Mouse (Mus musculus): ENCODE data around the gene Ctns.

Gene Ctns

GRCm38 (mm10) chr11:73194444-73194843, 4.4 kb downstream of the Ctns start:
- in situ Hi-C loops (cut with MboI, MseI) = loop anchor here in 1 of 2 experiments (5.0 to 25.0 kb wide), 2 partner anchors 742 to 982 kb away; partner anchors contain the start of genes 4933427D14Rik, Gm43951, Med31 and Txndc17

GRCm38 (mm10) chr11:73193047-73193446, 5.8 kb downstream of the Ctns start:
- in situ Hi-C loops (cut with MboI, MseI) = loop anchor here in 1 of 2 experiments (5.0 to 25.0 kb wide), 2 partner anchors 741 to 981 kb away; partner anchors contain the start of genes 4933427D14Rik, Gm43951, Med31 and Txndc17

DNA sequence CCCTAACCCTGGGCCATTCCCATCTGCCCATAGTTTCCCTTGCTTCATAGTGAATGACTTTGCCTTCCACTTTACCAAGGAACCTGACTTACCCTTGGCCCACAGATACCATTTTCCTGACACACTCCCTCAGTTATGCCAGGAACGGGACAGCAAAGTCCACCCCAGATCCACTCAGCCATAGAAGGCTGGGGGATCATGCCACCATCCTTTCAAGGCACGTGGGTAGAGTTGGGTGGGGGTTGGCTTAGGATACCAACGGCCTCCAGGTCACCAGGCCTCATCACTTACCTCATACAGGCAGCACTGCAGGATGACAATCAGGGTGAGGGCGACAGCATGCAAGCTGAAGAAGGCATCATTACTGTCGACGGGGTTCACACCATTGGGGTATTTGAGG, 11.6 kb downstream of the Ctns start:
- in situ Hi-C loops (cut with MboI, MseI) = loop anchor here in 1 of 2 experiments (25.0 kb wide), 1 partner anchor 975 kb away; the partner anchor contains the start of genes 4933427D14Rik, Gm43951, Med31 and Txndc17

- in situ Hi-C loops (cut with MboI, MseI) = loop anchor here in 1 of 2 experiments (25.0 kb wide), 1 partner anchor 974 kb away; the partner anchor contains the start of genes 4933427D14Rik, Gm43951, Med31 and Txndc17
Observed at GRCm38 (mm10) chr11:73185872-73186615, 12.8 kb downstream of the Ctns start.

- in situ Hi-C loops (cut with MboI, MseI) = loop anchor here in 1 of 2 experiments (25.0 kb wide), 1 partner anchor 966 kb away; the partner anchor contains the start of genes 4933427D14Rik, Gm43951, Med31 and Txndc17
Observed at GRCm38 (mm10) chr11:73177895-73178294, 20.9 kb downstream of the Ctns start.

DNA sequence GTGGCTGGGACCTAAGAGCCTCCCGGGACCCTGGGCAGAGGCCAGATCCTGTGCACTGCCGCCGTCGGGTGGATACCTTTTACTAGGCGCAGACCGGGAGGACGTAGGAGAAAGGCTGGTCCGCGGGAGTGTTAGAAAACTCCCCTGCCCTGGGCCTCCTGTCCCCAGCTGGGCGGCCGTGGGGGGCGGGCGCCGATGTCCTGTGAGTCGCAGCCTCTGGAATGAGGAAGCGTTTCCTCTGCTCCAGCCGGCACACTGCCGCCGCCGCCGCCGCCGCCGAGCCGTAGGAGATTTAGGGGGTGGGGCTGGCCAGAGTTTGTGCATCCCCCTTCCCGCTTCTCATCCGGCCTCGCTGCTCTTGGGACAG, 21.4 kb downstream of the Ctns start:
- in situ Hi-C loops (cut with MboI, MseI) = loop anchor here in 1 of 2 experiments (25.0 kb wide), 1 partner anchor 965 kb away; the partner anchor contains the start of genes 4933427D14Rik, Gm43951, Med31 and Txndc17

GRCm38 (mm10) chr11:73176608-73177508, 22.0 kb downstream of the Ctns start, which contains the start of the genes Emc6 and Tax1bp3:
TSS of gene Emc6 (minus strand) at chr11:73177037.
TSS of gene Tax1bp3 (plus strand) at chr11:73177083.
- in situ Hi-C loops (cut with MboI, MseI) = loop anchor here in 1 of 2 experiments (25.0 kb wide), 1 partner anchor 965 kb away; the partner anchor contains the start of genes 4933427D14Rik, Gm43951, Med31 and Txndc17

DNA sequence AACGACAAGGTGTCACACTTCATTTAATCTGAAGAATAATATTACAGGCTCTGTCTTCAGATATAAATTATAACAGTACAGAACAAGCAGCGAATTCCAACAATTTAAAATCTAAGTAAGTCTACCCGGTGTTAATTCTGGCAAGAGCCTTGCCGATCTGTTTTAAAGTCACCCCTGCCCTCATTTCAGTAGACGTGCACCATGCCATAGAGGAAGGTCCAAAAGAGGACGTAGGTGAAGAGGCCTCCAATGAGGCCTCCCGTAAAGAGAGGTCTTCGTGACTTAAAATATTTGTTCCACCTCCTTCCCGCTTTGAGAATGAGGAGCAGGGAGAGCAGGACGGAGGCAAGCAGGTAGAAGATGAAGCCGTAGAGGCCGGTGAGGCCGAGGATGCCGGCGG, 22.7 kb downstream of the Ctns start:
- in situ Hi-C loops (cut with MboI, MseI) = loop anchor here in 1 of 2 experiments (25.0 kb wide), 1 partner anchor 964 kb away; the partner anchor contains the start of genes 4933427D14Rik, Gm43951, Med31 and Txndc17

DNA sequence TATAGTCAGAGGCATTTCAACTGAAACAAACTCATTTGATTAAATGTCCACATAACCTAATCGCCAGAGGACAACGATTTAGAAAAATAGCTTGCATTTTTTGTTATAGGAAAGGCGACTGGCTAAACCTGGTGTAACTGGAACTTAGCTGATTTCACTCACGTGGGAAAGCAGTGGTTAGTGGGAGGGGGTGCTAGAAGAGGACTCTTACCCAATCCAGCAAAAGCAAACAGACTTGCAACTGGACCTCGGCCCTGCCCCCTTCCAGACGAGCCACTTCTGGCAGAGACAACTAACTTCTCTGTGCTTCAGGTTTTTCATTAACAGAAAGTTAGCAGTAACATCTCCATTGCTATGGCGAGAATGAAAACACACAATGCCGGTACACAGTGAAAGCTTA, 23.2 kb downstream of the Ctns start:
- in situ Hi-C loops (cut with MboI, MseI) = loop anchor here in 1 of 2 experiments (25.0 kb wide), 1 partner anchor 963 kb away; the partner anchor contains the start of genes 4933427D14Rik, Gm43951, Med31 and Txndc17

GRCm38 (mm10) chr11:73172186-73172585, 26.7 kb downstream of the Ctns start:
- in situ Hi-C loops (cut with MboI, MseI) = loop anchor here in 1 of 2 experiments (5.0 kb wide), 1 partner anchor 40 kb away; no protein-coding TSS in a partner anchor

GRCm38 (mm10) chr11:73169231-73169630, 29.6 kb downstream of the Ctns start:
- in situ Hi-C loops (cut with MboI, MseI) = no loop called here

DNA sequence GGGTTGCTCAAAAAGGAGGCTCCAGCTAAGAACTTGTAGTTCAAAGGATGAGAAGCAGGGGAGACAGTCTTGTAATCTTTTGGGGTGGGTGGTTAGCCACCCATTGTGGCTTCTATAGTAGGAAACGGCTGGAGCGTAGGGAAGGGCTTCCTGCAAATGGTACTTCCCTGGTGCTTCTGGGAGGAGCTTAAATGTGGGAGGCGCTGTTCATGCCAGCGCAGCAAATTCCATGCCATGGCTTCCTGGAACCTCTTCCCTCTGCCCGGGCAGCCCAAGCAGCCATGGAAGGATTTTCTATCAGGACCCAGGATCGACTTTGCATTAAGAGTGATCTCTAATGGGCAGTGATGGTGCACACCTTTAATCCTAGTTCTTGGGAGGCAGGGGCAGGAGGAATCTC, 30.3 kb downstream of the Ctns start:
- in situ Hi-C loops (cut with MboI, MseI) = no loop called here

DNA sequence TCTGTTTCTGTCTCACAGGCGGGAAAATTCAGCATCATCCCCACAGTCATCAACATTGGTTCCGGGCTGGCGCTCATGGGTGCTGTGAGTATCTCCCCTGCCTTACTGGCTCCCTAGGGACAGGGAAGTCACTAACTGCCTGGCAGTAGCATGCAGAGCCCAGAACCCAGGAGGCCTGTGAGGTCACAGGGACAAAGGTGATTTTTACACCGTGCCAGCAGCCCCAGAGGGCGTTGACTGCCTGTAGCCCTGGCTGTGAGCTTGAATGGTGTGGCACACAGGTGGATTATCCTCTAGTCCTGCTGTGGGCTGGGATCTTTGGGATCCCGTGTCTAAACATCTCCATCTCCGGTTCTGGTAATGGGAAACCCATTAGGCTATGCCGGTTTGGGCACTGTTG, 30.8 kb downstream of the Ctns start:
- in situ Hi-C loops (cut with MboI, MseI) = no loop called here

DNA sequence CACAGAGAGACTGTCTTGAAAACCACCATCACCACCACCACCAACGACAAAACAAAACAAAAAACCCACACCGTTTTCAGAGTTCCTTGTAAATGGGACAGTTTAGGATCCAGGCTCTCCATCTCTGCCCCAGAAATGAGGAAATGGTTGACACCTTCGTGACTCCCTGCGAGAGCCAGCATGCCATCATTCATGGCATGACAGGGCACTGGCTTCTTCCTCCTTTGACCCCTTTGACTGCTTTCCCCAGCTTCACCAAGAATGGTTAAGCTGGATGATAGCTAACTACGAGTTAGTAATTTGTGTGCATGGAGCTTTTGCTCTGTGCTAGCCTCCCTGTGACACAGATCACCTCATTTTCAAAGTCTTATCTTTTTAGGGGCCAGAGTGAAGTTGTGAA, 36.6 kb downstream of the Ctns start:
- in situ Hi-C loops (cut with MboI, MseI) = no loop called here

DNA sequence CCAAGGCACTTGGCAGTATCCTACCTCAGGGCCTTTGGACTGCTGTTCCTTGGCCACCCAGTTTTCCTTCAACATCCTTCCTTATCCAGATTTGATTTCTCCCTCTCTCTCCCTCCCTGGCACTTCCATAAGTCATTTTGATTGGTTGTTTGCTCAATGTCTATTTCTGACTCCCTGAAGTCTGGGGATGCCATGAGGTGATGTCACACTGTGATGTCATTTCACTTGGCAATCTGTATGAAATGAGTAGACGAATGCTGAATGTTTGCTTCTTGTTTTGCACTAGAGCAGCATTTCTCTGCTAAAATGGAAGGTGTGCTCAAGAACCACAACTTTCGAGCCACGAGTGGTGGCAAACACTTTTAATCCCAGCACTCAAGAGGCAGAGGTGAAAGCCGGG, 37.2 kb downstream of the Ctns start:
- in situ Hi-C loops (cut with MboI, MseI) = no loop called here

DNA sequence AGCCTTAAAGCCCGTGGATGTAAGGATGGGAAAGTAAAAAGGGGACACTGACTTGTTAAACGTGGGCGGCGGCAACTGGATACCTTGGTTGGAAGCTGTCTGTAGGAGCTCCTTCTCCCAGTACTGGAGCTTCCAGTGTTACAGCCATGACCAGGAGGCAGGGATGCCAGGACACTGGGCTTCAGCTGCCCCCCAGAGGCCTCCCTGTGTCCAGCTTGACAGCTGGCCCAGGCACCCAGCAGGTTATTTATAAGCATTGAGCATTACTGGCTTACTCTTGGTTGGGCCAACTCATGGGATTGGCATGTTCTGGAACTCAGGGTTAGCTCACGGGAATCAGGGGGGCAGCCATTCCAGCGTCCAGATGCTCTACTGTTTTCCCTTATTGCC, 38.0 kb downstream of the Ctns start:
- in situ Hi-C loops (cut with MboI, MseI) = no loop called here

- in situ Hi-C loops (cut with MboI, MseI) = loop anchor here in 1 of 2 experiments (10.0 kb wide), 1 partner anchor 1215 kb away; no protein-coding TSS in a partner anchor
Observed at GRCm38 (mm10) chr11:73159957-73160810, 38.7 kb downstream of the Ctns start, which contains the start of gene P2rx5. TSS of gene P2rx5 (plus strand) at chr11:73160421.

GRCm38 (mm10) chr11:73155071-73155470, 43.8 kb downstream of the Ctns start:
- in situ Hi-C loops (cut with MboI, MseI) = loop anchor here in 1 of 2 experiments (10.0 kb wide), 1 partner anchor 1220 kb away; no protein-coding TSS in a partner anchor

- in situ Hi-C loops (cut with MboI, MseI) = no loop called here
Observed at GRCm38 (mm10) chr11:73148209-73148608, 50.6 kb downstream of the Ctns start.

DNA sequence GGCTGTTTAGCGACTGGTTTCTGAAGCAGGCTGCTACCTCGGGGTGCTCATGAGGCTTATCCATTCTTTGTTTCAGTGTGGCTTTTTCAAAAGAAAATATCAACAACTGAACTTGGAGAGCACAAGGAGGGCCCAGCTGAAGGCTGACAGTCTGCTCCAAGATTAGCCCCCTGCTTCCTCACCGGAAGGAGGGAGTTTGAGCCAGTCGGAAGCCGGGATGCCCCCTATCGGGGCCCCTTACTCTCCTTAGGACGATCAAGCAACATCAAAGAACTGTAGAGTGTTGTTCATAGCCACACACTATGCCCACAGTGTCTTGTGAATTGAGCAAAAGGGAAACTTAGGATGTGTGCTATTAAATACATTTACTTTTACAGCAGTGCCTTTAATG, 51.9 kb downstream of the Ctns start:
- in situ Hi-C loops (cut with MboI, MseI) = no loop called here
